Mouse (Mus musculus): ENCODE measurements around the gene Fam216b.

Gene Fam216b

GRCm38 (mm10) chr14:78043079-78043478 is 45.7 kb downstream of the Fam216b start:
- DNase-seq (ENCODE audit: low spot score), result no peak

GRCm38 (mm10) chr14:78041886-78042526 is 46.8 kb downstream of the Fam216b start:
- DNase-seq (ENCODE audit: low spot score), result no peak

GRCm38 (mm10) chr14:78040643-78041042 is 48.2 kb downstream of the Fam216b start:
- no peak for DNase-seq (ENCODE audit: low spot score)

GRCm38 (mm10) chr14:78038876-78039275 is 49.9 kb downstream of the Fam216b start:
- DNase-seq (ENCODE audit: low spot score), result no peak
